Comparison of ENCODE assay signal across 8 mouse cellular contexts in genomic region chr6:128760416-128761143, GRCm38 (mm10). TPM values are rescaled to one million over a fixed set of nuclear protein-coding genes. Genes with fewer than 3 reads are reported as not detected.
A peak's percentile ranks its signal among the peaks of the same experiment; 100 is the strongest.
DNase-seq lines count a peak whose midpoint lies in the region; ATAC-seq and TF ChIP-seq lines count a peak whose summit lies in the region.
"Not testable (repeated sequence)": the region's sequence is repeated elsewhere in the genome, so short reads cannot be mapped to it uniquely, and the experiment has no call there.

No protein-coding gene starts in this region.

- H3K27ac ChIP-seq in heart, embryonic 12.5 days (ENCODE audit: poor library complexity, severe bottlenecking), result peak overlapping the region; percentile 62
- H3K27ac ChIP-seq in kidney, postnatal 0 days, result peak overlapping the region; percentile 88
- peak overlapping the region; percentile 71; the same call in 1 of the 2 replicates for H3K27ac ChIP-seq in liver, embryonic 11.5 days (ENCODE audit: low read depth, low read length)

- H3K4me2 ChIP-seq in heart, embryonic 12.5 days, result peak overlapping the region; percentile 62
- peak overlapping the region; percentile 49 for H3K4me2 ChIP-seq in kidney, postnatal 0 days (ENCODE audit: low read length)
- peak overlapping the region; percentile 64 for H3K4me2 ChIP-seq in liver, embryonic 11.5 days
- H3K4me2 ChIP-seq in myocyte (ENCODE audit: low read depth), result peak overlapping the region; percentile 63

- ATAC-seq in heart, embryonic 12.5 days (ENCODE audit: insufficient number of reproducible peaks, low FRiP score), result peak; percentile 78
- ATAC-seq in kidney, postnatal 0 days (replicated peaks; ENCODE audit: low FRiP score, low read depth), result peak; percentile 71
- peak; percentile 66 for ATAC-seq in liver, embryonic 11.5 days (replicated peaks; ENCODE audit: low FRiP score)

- DNase-seq in CD4-positive helper T cell, adult 2 months (ENCODE audit: low read depth, low spot score), result peak; percentile 90
- DNase-seq in brain, embryonic 18.5 days (ENCODE audit: low read depth, low spot score), result peak; percentile 79
- DNase-seq in kidney, postnatal 0 days (ENCODE audit: low spot score), result peak; percentile 84
- DNase-seq in liver, embryonic 11.5 days (ENCODE audit: low spot score), result peak; percentile 89
- DNase-seq in spleen, postnatal 4 days (ENCODE audit: low spot score in 2 of 2), result peak; percentile 83 to 90

- H3K79me2 ChIP-seq in myocyte (ENCODE audit: control insufficient read depth, insufficient read depth), result not testable (repeated sequence)

- not testable (repeated sequence) for H3K36me3 ChIP-seq in erythroblast, embryonic 14.5 days (ENCODE audit: control insufficient read depth); heart, embryonic 12.5 days; kidney, postnatal 0 days (ENCODE audit: insufficient read depth, low read length); liver, embryonic 11.5 days (ENCODE audit: control insufficient read depth, insufficient read depth, low read length); myocyte (ENCODE audit: control insufficient read depth, insufficient read depth)

- peak overlapping the region; percentile 67 for H3K4me3 ChIP-seq in erythroblast, embryonic 14.5 days (replicated peaks)
- H3K4me3 ChIP-seq in heart, embryonic 12.5 days, result peak overlapping the region; percentile 71
- H3K4me3 ChIP-seq in kidney, postnatal 0 days (replicated peaks; ENCODE audit: low read depth, low read length), result peak overlapping the region; percentile 64
- H3K4me3 ChIP-seq in liver, embryonic 11.5 days (ENCODE audit: low read depth, low read length), result peak overlapping the region; percentile 65
- peak overlapping the region; percentile 82 for H3K4me3 ChIP-seq in myocyte

- peaks cover 37% of the 10 kb centered on the region for H3K4me1 ChIP-seq in erythroblast, embryonic 14.5 days (ENCODE audit: control insufficient read depth)
- not testable (repeated sequence) for H3K4me1 ChIP-seq in heart, embryonic 12.5 days (replicated peaks); kidney, postnatal 0 days (replicated peaks; ENCODE audit: insufficient read depth, low read length); liver, embryonic 11.5 days (replicated peaks; ENCODE audit: control insufficient read depth, insufficient read depth, low read length)

- TF ChIP-seq POLR2A in myocyte (IDR thresholded peaks at IDR 0.05; ENCODE audit: insufficient read length, low read depth), result peak; percentile 42

- peak overlapping the region; percentile 78 for H3K9ac ChIP-seq in heart, embryonic 12.5 days
- H3K9ac ChIP-seq in kidney, postnatal 0 days (ENCODE audit: low read depth, low read length), result peak overlapping the region; percentile 65
- peak overlapping the region; percentile 71 for H3K9ac ChIP-seq in liver, embryonic 11.5 days (ENCODE audit: low read depth, low read length)

- peak overlapping the region; percentile 93 for H3ac ChIP-seq in myocyte (ENCODE audit: control insufficient read depth, insufficient read length)

- peak; percentile 79 for TF ChIP-seq CTCF in kidney, postnatal 0 days (IDR thresholded peaks at IDR 0.05; ENCODE audit: low read depth)

- H3K9me3 ChIP-seq in erythroblast, embryonic 14.5 days (ENCODE audit: control insufficient read depth, low read length); heart, embryonic 12.5 days (replicated peaks); kidney, postnatal 0 days (replicated peaks; ENCODE audit: low read length); liver, embryonic 11.5 days (ENCODE audit: control insufficient read depth, low read length): not testable (repeated sequence)

- not testable (repeated sequence) for H3K27me3 ChIP-seq in erythroblast, embryonic 14.5 days (ENCODE audit: control insufficient read depth); heart, embryonic 12.5 days (replicated peaks); kidney, postnatal 0 days (ENCODE audit: insufficient read depth, low read length); liver, embryonic 11.5 days (replicated peaks; ENCODE audit: control insufficient read depth, insufficient read depth, low read length); myocyte (ENCODE audit: control insufficient read depth, insufficient read depth, insufficient read length)

- under 1% methylated on average over 44 of the region's 44 CpGs for WGBS in heart, embryonic 12.5 days
- WGBS in kidney, postnatal 0 days, result under 1% methylated on average over 42 of the region's 44 CpGs
- WGBS in liver, embryonic 11.5 days, result under 1% methylated on average over 44 of the region's 44 CpGs

TF ChIP-seq in myocyte, 11 proteins besides CTCF, POLR2A, EP300 and RAD21:
- TF ChIP-seq POLR2AphosphoS2 (IDR thresholded peaks at IDR 0.05; ENCODE audit: insufficient read length, low read depth), result peak; percentile 53

RNA-seq across cellular contexts. Expression of gene Klrb1c, which starts 28.4 kb away (rescaled TPM):
- not detected in 2 replicates for polyA plus RNA-seq in erythroblast, embryonic 14.5 days (2012)
- not detected in 2 replicates for polyA plus RNA-seq in heart, embryonic 12.5 days (2016; fragmentation: Nextera tagmentation; extraction: Ambion mirVana)
- polyA plus RNA-seq in kidney, postnatal 0 days (2015; fragmentation: Nextera tagmentation; extraction: Ambion mirVana), result 0.16 and 0.17 TPM in 2 replicates
- polyA plus RNA-seq in liver, embryonic 11.5 days (2014; fragmentation: Nextera tagmentation; extraction: Ambion mirVana), result not detected in 2 replicates
- polyA plus RNA-seq in myocyte (2012; fragmentation: generic; extraction: Trizol), result not detected

RNA-seq across cellular contexts. Expression of gene Klrb1, which starts 37.7 kb away (rescaled TPM):
- polyA plus RNA-seq in erythroblast, embryonic 14.5 days (2012), result not detected in 2 replicates
- polyA plus RNA-seq in heart, embryonic 12.5 days (2016; fragmentation: Nextera tagmentation; extraction: Ambion mirVana), result not detected in 2 replicates
- not detected in 2 replicates for polyA plus RNA-seq in kidney, postnatal 0 days (2015; fragmentation: Nextera tagmentation; extraction: Ambion mirVana)
- not detected in 2 replicates for polyA plus RNA-seq in liver, embryonic 11.5 days (2014; fragmentation: Nextera tagmentation; extraction: Ambion mirVana)
- polyA plus RNA-seq in myocyte (2012; fragmentation: generic; extraction: Trizol), result not detected

Comparison
In these comparisons a context has a peak if more than half of its experiments do, and no peak if none do; other contexts are left out.
1. Peak in every context shown above with its lines: DNase-seq, ATAC-seq, H3K4me3 ChIP-seq and H3K27ac ChIP-seq.